1 mouse cellular context compared by ENCODE assay signal in genomic region chr17:31270736-31271135, GRCm38 (mm10). TPM values are rescaled to one million over a fixed set of nuclear protein-coding genes. Genes with fewer than 3 reads are reported as not detected.
"Had no signal": no experiment of that assay in that cellular context is flagged by ENCODE, and none has a peak within 500 bp of the region (broad histone marks: within the 10 kb centered on the region; RNA-seq: fewer than 3 reads in every experiment).

No protein-coding gene starts in this region.

RNA-seq across cellular contexts. Expression of gene Rsph1, which starts 6.4 kb away (rescaled TPM):
- polyA plus RNA-seq: liver, adult 2 months had no signal
